Mouse (Mus musculus): ENCODE data around the gene Olfr1426. TPM values are rescaled to one million over a fixed set of nuclear protein-coding genes. Genes with fewer than 3 reads are reported as not detected.
"Not testable (repeated sequence)": the region's sequence is repeated elsewhere in the genome, so short reads cannot be mapped to it uniquely, and the experiment has no call there.

Olfr1426 gene
- not detected for total RNA-seq (2018; cell fraction: chromatin; rRNA removed)
- not detected for total RNA-seq (2018; cell fraction: cytosol; rRNA removed)
- total RNA-seq (2018; cell fraction: nucleus; rRNA removed): not detected
- polyA plus RNA-seq (2018): not detected in 3 replicates

- WGBS (ENCODE audit: missing documents): 91% methylated on average over 1 of the region's 1 CpGs
- Histone ChIP-seq H3K27ac (no peak within 1 kb of the TSS), H3K4me3 (ENCODE audit: inconsistent target) (no peak within 1 kb of the TSS), H3K36me3 (ENCODE audit: inconsistent target) (no peaks in the 10 kb centered on the region), H3K79me2 (ENCODE audit: inconsistent target) (no peaks in the 10 kb centered on the region)
These were observed at the start of gene Olfr1426 for GRCm38 (mm10) chr19:12091913-12092312. Olfr1426 (minus strand) TSS chr19:12092013.

GRCm38 (mm10) chr19:12134289-12134688, 42.5 kb upstream of the Olfr1426 start:
- H3K79me2 ChIP-seq (ENCODE audit: inconsistent target): no peaks in the 10 kb centered on the region
- no peak overlapping the region for H3K27ac ChIP-seq
- H3K4me3 ChIP-seq (ENCODE audit: inconsistent target): no peak overlapping the region
- no peaks in the 10 kb centered on the region for H3K36me3 ChIP-seq (ENCODE audit: inconsistent target)
- 37% methylated on average over 2 of the region's 2 CpGs for WGBS (ENCODE audit: missing documents)

- Histone ChIP-seq H3K27ac (no peak within 1 kb of the TSS), H3K4me3 (ENCODE audit: inconsistent target) (no peak within 1 kb of the TSS), H3K79me2 (ENCODE audit: inconsistent target) (no peaks in the 10 kb centered on the region), H3K36me3 (ENCODE audit: inconsistent target) (no peaks in the 10 kb centered on the region)
- 84% methylated on average over 3 of the region's 3 CpGs for WGBS (ENCODE audit: missing documents)
These were observed 31.3 kb upstream of the Olfr1426 start, which contains the start of gene Olfr76 for GRCm38 (mm10) chr19:12123103-12123502. Olfr76 (minus strand) TSS chr19:12123203.

- Histone ChIP-seq H3K4me3 (ENCODE audit: inconsistent target) (no peak overlapping the region), H3K36me3 (ENCODE audit: inconsistent target) (no peaks in the 10 kb centered on the region), H3K79me2 (ENCODE audit: inconsistent target) (no peaks in the 10 kb centered on the region), H3K27ac (no peak overlapping the region)
- WGBS (ENCODE audit: missing documents): 88% methylated on average over 3 of the region's 3 CpGs
These were observed 24.7 kb upstream of the Olfr1426 start for GRCm38 (mm10) chr19:12116464-12116863.

GRCm38 (mm10) chr19:12115797-12116196, 24.0 kb upstream of the Olfr1426 start, which contains the start of gene Olfr1428:
Olfr1428 (minus strand) TSS chr19:12115897.
- H3K79me2 ChIP-seq (ENCODE audit: inconsistent target): no peaks in the 10 kb centered on the region
- no peak within 1 kb of the TSS for H3K4me3 ChIP-seq (ENCODE audit: inconsistent target)
- H3K36me3 ChIP-seq (ENCODE audit: inconsistent target): no peaks in the 10 kb centered on the region
- no peak within 1 kb of the TSS for H3K27ac ChIP-seq
- WGBS (ENCODE audit: missing documents): 100% methylated on average over 1 of the region's 1 CpGs

- 69% methylated on average over 1 of the region's 1 CpGs for WGBS (ENCODE audit: missing documents)
These were observed 22.0 kb upstream of the Olfr1426 start for GRCm38 (mm10) chr19:12113807-12114206.

GRCm38 (mm10) chr19:12104541-12104940, 12.7 kb upstream of the Olfr1426 start:
- 75% methylated on average over 1 of the region's 1 CpGs for WGBS (ENCODE audit: missing documents)
- no peak overlapping the region for H3K27ac ChIP-seq
- H3K79me2 ChIP-seq (ENCODE audit: inconsistent target): no peaks in the 10 kb centered on the region
- no peaks in the 10 kb centered on the region for H3K36me3 ChIP-seq (ENCODE audit: inconsistent target)
- no peak overlapping the region for H3K4me3 ChIP-seq (ENCODE audit: inconsistent target)

More at GRCm38 (mm10) chr19:12113807-12114206, 22.0 kb upstream of the Olfr1426 start:
- H3K36me3 ChIP-seq (ENCODE audit: inconsistent target): no peaks in the 10 kb centered on the region
- H3K4me3 ChIP-seq (ENCODE audit: inconsistent target): no peak overlapping the region
- H3K27ac ChIP-seq: no peak overlapping the region
- H3K79me2 ChIP-seq (ENCODE audit: inconsistent target): no peaks in the 10 kb centered on the region

- H3K4me3 ChIP-seq (ENCODE audit: inconsistent target): no peak within 1 kb of the TSS
- H3K79me2 ChIP-seq (ENCODE audit: inconsistent target): no peaks in the 10 kb centered on the region
- 100% methylated on average over 2 of the region's 2 CpGs for WGBS (ENCODE audit: missing documents)
- no peaks in the 10 kb centered on the region for H3K36me3 ChIP-seq (ENCODE audit: inconsistent target)
- H3K27ac ChIP-seq: no peak within 1 kb of the TSS
These were observed 11.4 kb upstream of the Olfr1426 start, which contains the start of gene Olfr1427 for GRCm38 (mm10) chr19:12103234-12103633. Olfr1427 (minus strand) TSS chr19:12103334.

- not testable (repeated sequence) for H3K36me3 ChIP-seq (ENCODE audit: inconsistent target); H3K27ac ChIP-seq; H3K4me3 ChIP-seq (ENCODE audit: inconsistent target); H3K79me2 ChIP-seq (ENCODE audit: inconsistent target)
- 91% methylated on average over 4 of the region's 4 CpGs for WGBS (ENCODE audit: missing documents)
These were observed 14.2 kb downstream of the Olfr1426 start, which contains the start of gene Olfr1425 for GRCm38 (mm10) chr19:12077631-12078030. Olfr1425 (minus strand) TSS chr19:12077731.

- H3K36me3 ChIP-seq (ENCODE audit: inconsistent target); H3K4me3 ChIP-seq (ENCODE audit: inconsistent target); H3K27ac ChIP-seq; H3K79me2 ChIP-seq (ENCODE audit: inconsistent target): not testable (repeated sequence)
- WGBS (ENCODE audit: missing documents): 100% methylated on average over 1 of the region's 1 CpGs
These were observed 22.3 kb downstream of the Olfr1426 start for GRCm38 (mm10) chr19:12069546-12069945.

GRCm38 (mm10) chr19:12067806-12068205, 24.0 kb downstream of the Olfr1426 start:
- not testable (repeated sequence) for H3K27ac ChIP-seq; H3K79me2 ChIP-seq (ENCODE audit: inconsistent target); H3K36me3 ChIP-seq (ENCODE audit: inconsistent target); H3K4me3 ChIP-seq (ENCODE audit: inconsistent target)
- WGBS (ENCODE audit: missing documents): 92% methylated on average over 1 of the region's 1 CpGs

GRCm38 (mm10) chr19:12062582-12062981, 29.2 kb downstream of the Olfr1426 start, which contains the start of gene Olfr1424:
Olfr1424 (minus strand) TSS chr19:12062682.
- WGBS (ENCODE audit: missing documents): 100% methylated on average over 1 of the region's 1 CpGs
- H3K27ac ChIP-seq; H3K79me2 ChIP-seq (ENCODE audit: inconsistent target); H3K36me3 ChIP-seq (ENCODE audit: inconsistent target); H3K4me3 ChIP-seq (ENCODE audit: inconsistent target): not testable (repeated sequence)

GRCm38 (mm10) chr19:12043163-12043562, 48.6 kb downstream of the Olfr1426 start:
- 91% methylated on average over 5 of the region's 5 CpGs for WGBS (ENCODE audit: missing documents)
- Histone ChIP-seq H3K79me2 (ENCODE audit: inconsistent target) (no peaks in the 10 kb centered on the region), H3K27ac (no peak overlapping the region), H3K36me3 (ENCODE audit: inconsistent target) (no peaks in the 10 kb centered on the region), H3K4me3 (ENCODE audit: inconsistent target) (no peak overlapping the region)

- 88% methylated on average over 2 of the region's 2 CpGs for WGBS (ENCODE audit: missing documents)
- H3K79me2 ChIP-seq (ENCODE audit: inconsistent target): no peaks in the 10 kb centered on the region
- no peak within 1 kb of the TSS for H3K27ac ChIP-seq
These were observed 50.6 kb downstream of the Olfr1426 start, which contains the start of gene Olfr1423 for GRCm38 (mm10) chr19:12041217-12041616. Olfr1423 (minus strand) TSS chr19:12041317.

GRCm38 (mm10) chr19:12037727-12038126, 54.1 kb downstream of the Olfr1426 start:
- Histone ChIP-seq H3K79me2 (ENCODE audit: inconsistent target) (no peaks in the 10 kb centered on the region), H3K4me3 (ENCODE audit: inconsistent target) (no peak overlapping the region), H3K27ac (no peak overlapping the region), H3K36me3 (ENCODE audit: inconsistent target) (no peaks in the 10 kb centered on the region)

More at GRCm38 (mm10) chr19:12041217-12041616, 50.6 kb downstream of the Olfr1426 start, which contains the start of gene Olfr1423:
- no peak within 1 kb of the TSS for H3K4me3 ChIP-seq (ENCODE audit: inconsistent target)
- no peaks in the 10 kb centered on the region for H3K36me3 ChIP-seq (ENCODE audit: inconsistent target)

Measured in macrophage (primary cell).